Mouse (Mus musculus): ENCODE results near the gene Gm49361. TPM values are rescaled to one million over a fixed set of nuclear protein-coding genes. Genes with fewer than 3 reads are reported as not detected.

Gm49361 gene
- total and polyA plus RNA-seq, 3 experiments: 1.9 to 2.2 TPM; not detected in 1

DNA sequence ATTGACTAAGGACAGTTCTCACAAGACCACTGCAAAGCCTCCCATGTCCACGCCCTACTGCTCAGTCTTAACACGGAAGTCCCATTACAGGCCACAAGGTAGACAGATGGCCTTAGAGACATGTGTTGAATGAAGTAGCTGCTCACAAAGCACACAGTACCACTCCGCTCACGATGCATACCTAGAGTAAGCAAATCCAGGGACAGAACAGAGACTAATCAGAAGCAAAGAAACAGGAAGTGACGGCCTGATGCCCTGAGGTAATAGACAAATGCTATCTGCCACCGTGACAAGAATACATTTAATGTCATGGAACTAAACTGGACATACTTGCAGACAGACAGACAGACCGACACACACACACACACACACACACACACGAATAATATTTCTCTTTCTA, 5.3 kb downstream of the Gm49361 start:
- Histone ChIP-seq H3K4me1 (ENCODE audit: control insufficient read depth, insufficient read depth, low read length) (peaks cover 39% of the 10 kb centered on the region), H3K27ac (no peak overlapping the region), H3K9ac (ENCODE audit: low read depth, low read length) (no peak overlapping the region), H3K27me3 (ENCODE audit: control insufficient read depth, insufficient read depth, low read length) (no peaks in the 10 kb centered on the region), H3K79me2 (replicated peaks; ENCODE audit: control insufficient read depth, insufficient read depth, low read length) (peaks cover 14% of the 10 kb centered on the region), H3K4me3 (no peak overlapping the region), H3K36me3 (ENCODE audit: control insufficient read depth, insufficient read depth, low read length) (peaks cover 26% of the 10 kb centered on the region)
- WGBS: 48% methylated on average over 8 of the region's 8 CpGs
- intact Hi-C loops (cut with DNase I): no loop called here
- TF ChIP-seq POLR2A (IDR thresholded peaks at IDR 0.05; ENCODE audit: insufficient read depth, low read depth, low read length) (no peak), EP300 (IDR thresholded peaks at IDR 0.05; ENCODE audit: insufficient read depth, low read depth, low read length) (no peak), CTCF (IDR thresholded peaks at IDR 0.05) (no peak)
- DNase-seq: no peak

- Histone ChIP-seq H3K9ac (ENCODE audit: low read depth, low read length) (no peak overlapping the region), H3K4me3 (no peak overlapping the region), H3K79me2 (replicated peaks; ENCODE audit: control insufficient read depth, insufficient read depth, low read length) (peaks cover 9% of the 10 kb centered on the region), H3K36me3 (ENCODE audit: control insufficient read depth, insufficient read depth, low read length) (peaks cover 34% of the 10 kb centered on the region), H3K27ac (no peak overlapping the region; the same call in 1 of the 2 replicates), H3K4me1 (ENCODE audit: control insufficient read depth, insufficient read depth, low read length) (peaks cover 36% of the 10 kb centered on the region), H3K27me3 (ENCODE audit: control insufficient read depth, insufficient read depth, low read length) (no peaks in the 10 kb centered on the region)
- DNase-seq: peak in 1 of 2 experiments; percentile 45
- intact Hi-C loops (cut with DNase I): loop anchor here (5.0 kb wide), 1 partner anchor 170 kb away; no protein-coding TSS in a partner anchor
- TF ChIP-seq CTCF (IDR thresholded peaks at IDR 0.05): no peak
- TF ChIP-seq EP300 (IDR thresholded peaks at IDR 0.05; ENCODE audit: insufficient read depth, low read depth, low read length): no peak
- TF ChIP-seq POLR2A (IDR thresholded peaks at IDR 0.05; ENCODE audit: insufficient read depth, low read depth, low read length): no peak
These were observed 8.8 kb downstream of the Gm49361 start for GRCm38 (mm10) chr14:57737089-57737488.

DNA sequence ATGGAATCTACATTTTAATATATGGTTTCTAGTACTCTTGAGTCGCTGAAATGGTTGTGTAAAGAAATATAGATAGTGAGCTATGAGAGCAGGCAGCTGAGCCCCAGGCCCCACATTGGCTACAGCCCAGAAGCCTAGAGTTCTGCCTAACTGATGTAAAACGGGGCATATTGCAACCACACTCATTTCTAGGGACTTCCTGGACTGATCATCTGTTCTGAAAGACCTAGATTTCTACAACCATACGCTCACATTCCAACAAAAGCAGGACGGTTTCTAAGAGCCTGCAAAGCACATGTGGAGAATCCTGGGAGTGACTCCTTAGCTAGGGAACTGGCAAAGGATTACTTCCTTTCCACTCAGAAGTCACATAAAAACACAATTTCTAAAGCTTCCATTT, 9.8 kb downstream of the Gm49361 start:
- Histone ChIP-seq H3K9ac (ENCODE audit: low read depth, low read length) (no peak overlapping the region), H3K4me1 (ENCODE audit: control insufficient read depth, insufficient read depth, low read length) (peaks cover 38% of the 10 kb centered on the region), H3K27me3 (ENCODE audit: control insufficient read depth, insufficient read depth, low read length) (no peaks in the 10 kb centered on the region), H3K79me2 (replicated peaks; ENCODE audit: control insufficient read depth, insufficient read depth, low read length) (peaks cover 8% of the 10 kb centered on the region), H3K36me3 (ENCODE audit: control insufficient read depth, insufficient read depth, low read length) (peaks cover 33% of the 10 kb centered on the region), H3K4me3 (no peak overlapping the region), H3K27ac (no peak overlapping the region; the same call in 1 of the 2 replicates)
- no peak for DNase-seq
- no peak for TF ChIP-seq EP300 (IDR thresholded peaks at IDR 0.05; ENCODE audit: insufficient read depth, low read depth, low read length)
- no peak for TF ChIP-seq POLR2A (IDR thresholded peaks at IDR 0.05; ENCODE audit: insufficient read depth, low read depth, low read length)
- TF ChIP-seq CTCF (IDR thresholded peaks at IDR 0.05): no peak
- 33% methylated on average over 4 of the region's 4 CpGs for WGBS
- intact Hi-C loops (cut with DNase I): loop anchor here (5.0 kb wide), 1 partner anchor 171 kb away; no protein-coding TSS in a partner anchor

- DNase-seq: no peak
- H3K4me1 ChIP-seq (ENCODE audit: control insufficient read depth, insufficient read depth, low read length): peaks cover 37% of the 10 kb centered on the region
- no peaks in the 10 kb centered on the region for H3K27me3 ChIP-seq (ENCODE audit: control insufficient read depth, insufficient read depth, low read length)
- intact Hi-C loops (cut with DNase I): no loop called here
- H3K79me2 ChIP-seq (replicated peaks; ENCODE audit: control insufficient read depth, insufficient read depth, low read length): 0 out of 2 replicates have a peak, but pooled peaks cover 4% of the 10 kb centered on the region
- TF ChIP-seq EP300 (IDR thresholded peaks at IDR 0.05; ENCODE audit: insufficient read depth, low read depth, low read length) (no peak), CTCF (IDR thresholded peaks at IDR 0.05) (no peak), POLR2A (IDR thresholded peaks at IDR 0.05; ENCODE audit: insufficient read depth, low read depth, low read length) (no peak)
- H3K4me3 ChIP-seq: no peak overlapping the region
- peaks cover 33% of the 10 kb centered on the region for H3K36me3 ChIP-seq (ENCODE audit: control insufficient read depth, insufficient read depth, low read length)
- 82% methylated on average over 6 of the region's 6 CpGs for WGBS
- H3K9ac ChIP-seq (ENCODE audit: low read depth, low read length): no peak overlapping the region
- H3K27ac ChIP-seq: no peak overlapping the region
These were observed 13.1 kb downstream of the Gm49361 start for GRCm38 (mm10) chr14:57732668-57733293.

DNA sequence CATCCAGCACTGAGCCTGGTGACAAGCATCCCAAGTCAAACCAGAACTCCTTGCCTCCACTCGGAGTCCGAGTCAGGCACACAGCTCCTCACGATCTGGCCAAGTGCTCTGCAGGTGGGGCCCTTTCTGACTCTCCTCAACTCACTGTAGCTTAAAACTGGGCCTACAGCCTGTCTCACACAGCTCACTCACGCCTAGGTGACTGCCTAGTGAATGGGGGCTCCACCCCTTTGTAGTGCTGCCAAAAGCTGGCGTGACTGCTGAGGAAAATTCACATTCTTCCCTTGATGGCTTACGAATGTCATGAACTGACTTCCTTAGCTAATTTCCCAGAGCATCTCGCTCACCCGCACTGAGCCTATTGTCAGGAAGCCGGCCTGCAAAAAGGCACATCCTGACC, 15.4 kb downstream of the Gm49361 start:
- TF ChIP-seq CTCF (IDR thresholded peaks at IDR 0.05): no peak
- peak; percentile 28; the same call in 1 of the 2 replicates for TF ChIP-seq POLR2A (IDR thresholded peaks at IDR 0.05; ENCODE audit: insufficient read depth, low read depth, low read length)
- peak; percentile 89 for TF ChIP-seq EP300 (IDR thresholded peaks at IDR 0.05; ENCODE audit: insufficient read depth, low read depth, low read length)
- Histone ChIP-seq H3K79me2 (replicated peaks; ENCODE audit: control insufficient read depth, insufficient read depth, low read length) (peaks cover 1% of the 10 kb centered on the region; the same call in 1 of the 2 replicates), H3K36me3 (ENCODE audit: control insufficient read depth, insufficient read depth, low read length) (peaks cover 18% of the 10 kb centered on the region), H3K4me3 (peak overlapping the region; percentile 2; the same call in 1 of the 2 replicates), H3K27me3 (ENCODE audit: control insufficient read depth, insufficient read depth, low read length) (no peaks in the 10 kb centered on the region), H3K4me1 (ENCODE audit: control insufficient read depth, insufficient read depth, low read length) (peaks cover 30% of the 10 kb centered on the region), H3K27ac (peak overlapping the region; percentile 69), H3K9ac (ENCODE audit: low read depth, low read length) (peak overlapping the region; percentile 7)
- 10% methylated on average over 9 of the region's 9 CpGs for WGBS
- intact Hi-C loops (cut with DNase I): loop anchor here (2.0 kb wide), 1 partner anchor 14 kb away; no protein-coding TSS in a partner anchor
- peak; percentile 74 to 77 for DNase-seq

GRCm38 (mm10) chr14:57729975-57730499, 15.9 kb downstream of the Gm49361 start:
- Histone ChIP-seq H3K9ac (ENCODE audit: low read depth, low read length) (peak overlapping the region; percentile 7), H3K27ac (peak overlapping the region; percentile 69), H3K4me3 (peak overlapping the region; percentile 9; the same call in 1 of the 2 replicates), H3K79me2 (replicated peaks; ENCODE audit: control insufficient read depth, insufficient read depth, low read length) (peaks cover 2% of the 10 kb centered on the region), H3K36me3 (ENCODE audit: control insufficient read depth, insufficient read depth, low read length) (peaks cover 18% of the 10 kb centered on the region), H3K27me3 (ENCODE audit: control insufficient read depth, insufficient read depth, low read length) (no peaks in the 10 kb centered on the region), H3K4me1 (ENCODE audit: control insufficient read depth, insufficient read depth, low read length) (peaks cover 27% of the 10 kb centered on the region)
- 26% methylated on average over 5 of the region's 5 CpGs for WGBS
- DNase-seq: peak; percentile 57 to 79
- intact Hi-C loops (cut with DNase I): loop anchor here (2.0 kb wide), 1 partner anchor 15 kb away; no protein-coding TSS in a partner anchor
- TF ChIP-seq CTCF (IDR thresholded peaks at IDR 0.05) (no peak), POLR2A (IDR thresholded peaks at IDR 0.05; ENCODE audit: insufficient read depth, low read depth, low read length) (no peak), EP300 (IDR thresholded peaks at IDR 0.05; ENCODE audit: insufficient read depth, low read depth, low read length) (no peak)
